Mouse (Mus musculus) kidney, adult 18-20 months (tissue): ENCODE measurements at regions not wholly inside any gene's neighbourhood (a gene's known extent, or its start where the extent isn't known, plus 50 kb on each side); places are given as distances from the start of the nearest gene placed in this dataset.
"Not testable (repeated sequence)": the region's sequence is repeated elsewhere in the genome, so short reads cannot be mapped to it uniquely, and the experiment has no call there.

Experiments used
- DNase-seq: peaks from one replicate; pipeline ENCODE4 v3.0.0; 2021

- DNase-seq: not testable (repeated sequence)
These were observed 137.9 kb downstream of the Tcp10c start for GRCm38 (mm10) chr17:13492239-13492638.

DNA sequence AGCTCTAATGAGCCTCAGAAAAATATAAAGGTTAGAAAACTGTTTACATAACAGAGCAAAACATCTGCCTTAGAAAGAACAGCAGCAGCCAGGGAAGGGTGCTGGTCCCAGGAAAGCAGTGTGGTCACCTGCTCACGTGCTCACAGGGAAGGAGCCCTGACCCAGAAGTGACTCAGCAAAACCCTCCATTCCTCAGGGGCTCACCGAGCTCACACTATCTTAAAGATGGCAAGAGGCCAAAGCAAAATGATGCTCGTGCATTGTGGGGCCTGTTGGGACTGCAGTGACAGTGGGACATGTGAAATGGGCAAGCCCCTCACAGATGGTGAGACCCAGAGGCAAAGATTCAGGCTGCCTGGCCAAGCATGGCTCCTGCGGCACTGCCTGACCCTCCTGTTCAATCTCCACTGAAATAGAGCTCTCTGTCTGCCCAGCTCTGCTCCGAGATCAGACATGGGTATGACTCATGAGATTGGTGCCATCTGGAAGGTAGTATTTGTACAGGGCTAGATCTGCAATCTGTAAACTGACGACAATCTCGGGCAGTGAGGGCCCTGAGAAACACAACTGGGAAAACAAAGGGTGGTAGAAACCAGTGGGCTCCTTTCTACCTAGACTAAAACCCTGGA, 138.4 kb downstream of the Tcp10c start:
- DNase-seq: not testable (repeated sequence)

- DNase-seq: not testable (repeated sequence)
These were observed 139.5 kb downstream of the Tcp10c start for GRCm38 (mm10) chr17:13493866-13494265.

GRCm38 (mm10) chr17:13494475-13494874, 140.1 kb downstream of the Tcp10c start:
- DNase-seq: not testable (repeated sequence)

DNA sequence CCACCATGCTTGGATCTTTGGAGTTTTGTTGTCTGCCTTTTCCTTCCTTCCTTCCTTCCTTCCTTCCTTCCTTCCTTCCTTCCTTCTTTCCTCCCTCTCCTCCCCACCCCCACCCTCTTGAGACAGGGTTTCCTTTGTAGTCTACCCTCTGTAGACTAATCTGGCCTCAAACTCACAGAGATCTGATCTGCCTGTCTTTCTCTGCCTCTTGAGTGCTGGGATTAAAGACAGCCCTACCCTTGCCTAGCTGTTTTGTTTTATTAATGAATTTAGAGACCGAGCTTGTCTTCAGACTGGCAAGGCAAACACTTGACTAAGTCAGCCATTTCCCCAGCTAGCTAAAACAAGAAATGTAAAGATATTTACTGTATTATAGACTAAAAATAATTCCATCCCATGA, 150.0 kb downstream of the Tcp10c start:
- DNase-seq: not testable (repeated sequence)

- not testable (repeated sequence) for DNase-seq
These were observed 150.5 kb downstream of the Tcp10c start for GRCm38 (mm10) chr17:13504827-13505268.

DNA sequence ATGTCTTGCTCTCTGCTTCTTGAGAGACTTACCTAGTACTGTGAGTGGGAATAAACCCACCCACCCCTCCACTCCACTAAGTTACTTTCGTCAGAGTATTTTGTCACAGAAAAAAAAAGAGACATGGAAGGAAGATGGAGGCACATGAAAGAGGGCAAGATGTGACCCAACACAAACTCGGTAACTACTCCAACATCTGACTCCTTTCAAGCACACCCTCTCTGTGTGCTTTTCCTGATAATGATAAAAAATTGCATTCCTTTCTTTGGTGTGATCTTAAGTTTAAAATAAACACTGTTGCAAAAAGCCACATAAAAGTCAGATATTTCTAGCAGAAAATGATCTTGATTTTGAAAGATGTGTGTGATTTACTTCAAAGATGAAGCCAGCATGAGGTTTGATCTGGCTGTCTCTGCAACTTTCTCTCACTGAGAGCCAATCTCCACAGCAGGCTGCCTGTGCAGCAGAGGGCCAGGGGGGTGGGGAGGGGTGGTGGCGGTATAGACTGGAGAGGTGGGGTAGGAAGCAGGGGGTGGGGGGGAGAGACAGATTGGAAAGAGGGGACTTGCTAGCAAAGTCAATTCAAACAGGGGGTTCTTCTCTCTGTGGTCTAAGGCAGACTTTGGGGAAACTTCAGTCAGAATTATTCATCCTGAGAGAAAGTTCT, 153.2 kb downstream of the Tcp10c start:
- not testable (repeated sequence) for DNase-seq

- DNase-seq: not testable (repeated sequence)
These were observed 165.2 kb downstream of the Tcp10c start for GRCm38 (mm10) chr17:13519409-13520201.

GRCm38 (mm10) chr17:13532579-13532978, 178.2 kb downstream of the Tcp10c start:
- DNase-seq: not testable (repeated sequence)

GRCm38 (mm10) chr17:13540446-13541241, 186.3 kb downstream of the Tcp10c start:
- DNase-seq: no peak

GRCm38 (mm10) chr17:13541249-13541648, 186.9 kb downstream of the Tcp10c start:
- DNase-seq: no peak

GRCm38 (mm10) chr17:13542261-13542660, 187.9 kb downstream of the Tcp10c start:
- DNase-seq: no peak

- DNase-seq: no peak
These were observed 188.5 kb downstream of the Tcp10c start for GRCm38 (mm10) chr17:13542856-13543255.

DNA sequence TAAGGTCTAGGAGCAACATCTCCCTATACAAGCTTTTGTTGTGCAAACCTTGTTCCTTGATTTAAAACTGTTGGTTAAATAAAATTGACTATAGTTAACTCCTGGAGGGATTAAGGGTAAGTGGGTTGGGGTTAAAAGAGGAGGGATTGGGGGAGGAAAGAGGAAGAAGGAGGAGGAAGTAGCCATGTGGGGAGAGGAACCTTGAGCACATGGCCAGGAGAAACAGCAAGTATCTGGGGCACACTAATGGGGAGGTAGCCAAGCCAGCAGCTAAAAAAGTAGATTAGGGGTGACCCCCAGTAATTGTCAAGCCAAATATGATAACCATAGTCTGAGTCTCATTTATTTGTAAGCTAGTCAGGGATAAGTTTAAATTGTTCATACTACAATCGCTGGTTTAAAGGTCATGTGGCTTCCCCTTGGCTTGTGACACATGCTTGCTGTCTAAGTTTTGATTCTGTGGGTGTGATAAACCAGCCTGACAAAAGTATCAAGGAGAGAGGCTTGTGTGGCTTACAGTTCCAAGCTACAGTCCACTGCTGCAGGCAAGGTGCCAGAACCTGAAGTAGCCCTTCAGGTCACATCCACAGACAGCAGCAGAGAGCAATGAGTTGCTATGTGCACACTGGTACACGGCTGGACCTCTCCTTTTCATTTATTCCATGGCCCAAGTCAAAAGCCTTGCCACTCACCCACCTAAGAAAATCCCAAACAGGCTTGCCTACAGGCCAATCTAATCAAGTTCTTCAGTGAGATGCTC, 189.8 kb downstream of the Tcp10c start:
- DNase-seq: no peak

GRCm38 (mm10) chr17:13546249-13546648, 191.9 kb downstream of the Tcp10c start:
- no peak for DNase-seq

DNA sequence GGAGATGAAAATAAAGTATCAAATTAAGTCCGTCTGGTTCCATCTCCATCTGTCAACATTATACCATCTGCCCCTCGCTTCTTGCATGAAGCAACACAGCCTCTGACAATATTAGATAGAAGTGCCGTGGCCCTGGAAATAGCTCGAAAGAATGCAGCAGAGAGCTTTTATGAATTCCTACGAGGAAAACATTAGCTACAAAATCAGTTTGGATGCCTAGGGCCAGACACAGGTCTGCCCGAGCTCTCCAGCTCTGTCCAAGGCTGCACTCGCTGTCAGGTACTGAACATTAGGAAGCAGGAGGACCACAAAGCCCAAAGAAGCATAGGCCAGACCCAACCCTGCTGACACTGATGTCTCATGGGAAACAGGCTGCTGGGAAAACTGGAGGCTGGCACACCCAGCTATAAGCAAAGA, 192.3 kb downstream of the Tcp10c start:
- no peak for DNase-seq

- peak; percentile 64 for DNase-seq
These were observed 193.4 kb downstream of the Tcp10c start for GRCm38 (mm10) chr17:13547657-13548360.

- no peak for DNase-seq
These were observed 195.9 kb downstream of the Tcp10c start for GRCm38 (mm10) chr17:13549975-13550895.

GRCm38 (mm10) chr17:13550896-13551267, 196.5 kb downstream of the Tcp10c start:
- not testable (repeated sequence) for DNase-seq
